Mouse (Mus musculus) c-Kit-positive CD71-positive TER-119-positive erythroid progenitor cells, embryonic 14.5 days (primary cell): Measurements from ENCODE around the gene Atg4a.
A peak's percentile ranks its signal among the peaks of the same experiment; 100 is the strongest.

Experiments used
- DNase-seq: peaks from one replicate; pipeline ENCODE4 v3.0.0-alpha.2; 2013; ENCODE audit warnings: low spot score

Gene Atg4a

GRCm38 (mm10) chrX:140956272-140956940 lies at the start of gene Atg4a, which contains the start of gene Psmd10:
TSS of gene Atg4a (plus strand) at chrX:140956907.
TSS of gene Psmd10 (minus strand) at chrX:140956728.
- DNase-seq: peak; percentile 90

- DNase-seq: no peak
Measured at GRCm38 (mm10) chrX:140907360-140907759, 49.3 kb upstream of the Atg4a start, which contains the start of gene Vsig1. TSS of gene Vsig1 (plus strand) at chrX:140907608.

GRCm38 (mm10) chrX:140921321-140921720 lies 35.4 kb upstream of the Atg4a start:
- DNase-seq: no peak

GRCm38 (mm10) chrX:140932066-140932465 lies 24.6 kb upstream of the Atg4a start:
- no peak for DNase-seq

GRCm38 (mm10) chrX:140933263-140933662 lies 23.4 kb upstream of the Atg4a start:
- DNase-seq: no peak

- DNase-seq: no peak
Measured at GRCm38 (mm10) chrX:140936271-140936670, 20.4 kb upstream of the Atg4a start.

- DNase-seq: peak; percentile 60
Measured at GRCm38 (mm10) chrX:140953618-140954017, 3.1 kb upstream of the Atg4a start.

- no peak for DNase-seq
Measured at GRCm38 (mm10) chrX:140956959-140957358, 252 bp downstream of the Atg4a start.

- DNase-seq: no peak
Measured at GRCm38 (mm10) chrX:140978943-140979342, 22.2 kb downstream of the Atg4a start.

GRCm38 (mm10) chrX:140979546-140979945 lies 22.8 kb downstream of the Atg4a start:
- no peak for DNase-seq

GRCm38 (mm10) chrX:140980163-140980562 lies 23.5 kb downstream of the Atg4a start:
- no peak for DNase-seq

- DNase-seq: no peak
Measured at GRCm38 (mm10) chrX:140983206-140983960, 26.7 kb downstream of the Atg4a start.

- DNase-seq: no peak
Measured at GRCm38 (mm10) chrX:140984795-140985194, 28.1 kb downstream of the Atg4a start.

GRCm38 (mm10) chrX:140985256-140985655 lies 28.5 kb downstream of the Atg4a start:
- DNase-seq: no peak

- DNase-seq: no peak
Measured at GRCm38 (mm10) chrX:140996909-140997516, 40.3 kb downstream of the Atg4a start.

GRCm38 (mm10) chrX:140997912-140998545 lies 41.3 kb downstream of the Atg4a start:
- DNase-seq: no peak

GRCm38 (mm10) chrX:140998885-140999284 lies 42.2 kb downstream of the Atg4a start:
- no peak for DNase-seq

GRCm38 (mm10) chrX:141149705-141150104 lies 193.0 kb downstream of the Atg4a start:
- no peak for DNase-seq

GRCm38 (mm10) chrX:141150290-141150689 lies 193.6 kb downstream of the Atg4a start:
- no peak for DNase-seq

- DNase-seq: no peak
Measured at GRCm38 (mm10) chrX:141151182-141151581, 194.5 kb downstream of the Atg4a start.

- DNase-seq: peak; percentile 12
Measured at GRCm38 (mm10) chrX:141156696-141157095, 200.0 kb downstream of the Atg4a start.

GRCm38 (mm10) chrX:141157626-141158025 lies 200.9 kb downstream of the Atg4a start:
- no peak for DNase-seq
